Mouse (Mus musculus): Measurements from ENCODE around the gene Got2. TPM values are rescaled to one million over a fixed set of nuclear protein-coding genes. Genes with fewer than 3 reads are reported as not detected.

Got2 gene
- polyA plus RNA-seq, 1 experiment from 2014 or later: 84.6 TPM

DNA sequence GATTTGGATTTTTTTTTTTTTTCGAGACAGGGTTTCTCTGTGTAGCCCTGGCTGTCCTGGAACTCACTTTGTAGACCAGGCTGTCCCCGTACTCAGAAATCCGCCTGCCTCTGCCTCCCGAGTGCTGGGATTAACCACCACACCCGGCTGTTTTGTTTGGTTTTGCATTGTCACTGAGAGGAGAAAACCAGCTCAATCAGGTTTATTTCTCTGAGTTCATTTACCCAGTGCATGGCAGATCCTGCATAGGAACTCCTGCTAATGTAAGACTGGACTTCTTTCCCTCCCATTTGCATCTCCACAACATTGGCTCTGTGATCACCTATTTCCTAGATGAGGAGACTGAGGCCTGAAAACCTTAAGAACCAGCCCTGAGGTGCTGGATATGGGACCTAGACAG lies 66.3 kb downstream of the Got2 start:
- ATAC-seq (ENCODE audit: low FRiP score, low TSS enrichment): no peak
- Histone ChIP-seq H3K27ac (replicated peaks; ENCODE audit: low read depth, low read length) (no peak overlapping the region), H3K4me2 (ENCODE audit: low read length) (no peak overlapping the region), H3K9me3 (ENCODE audit: control insufficient read depth, low read length) (no peaks in the 10 kb centered on the region), H3K27me3 (ENCODE audit: control insufficient read depth, insufficient read depth, low read length) (no peaks in the 10 kb centered on the region), H3K4me3 (replicated peaks; ENCODE audit: low read depth, low read length) (no peak overlapping the region), H3K9ac (replicated peaks; ENCODE audit: low read length) (no peak overlapping the region), H3K4me1 (ENCODE audit: control insufficient read depth, insufficient read depth, low read length) (no peaks in the 10 kb centered on the region), H3K36me3 (ENCODE audit: control insufficient read depth, insufficient read depth, low read length) (no peaks in the 10 kb centered on the region)
- WGBS: 84% methylated on average over 5 of the region's 5 CpGs
- DNase-seq: no peak

DNA sequence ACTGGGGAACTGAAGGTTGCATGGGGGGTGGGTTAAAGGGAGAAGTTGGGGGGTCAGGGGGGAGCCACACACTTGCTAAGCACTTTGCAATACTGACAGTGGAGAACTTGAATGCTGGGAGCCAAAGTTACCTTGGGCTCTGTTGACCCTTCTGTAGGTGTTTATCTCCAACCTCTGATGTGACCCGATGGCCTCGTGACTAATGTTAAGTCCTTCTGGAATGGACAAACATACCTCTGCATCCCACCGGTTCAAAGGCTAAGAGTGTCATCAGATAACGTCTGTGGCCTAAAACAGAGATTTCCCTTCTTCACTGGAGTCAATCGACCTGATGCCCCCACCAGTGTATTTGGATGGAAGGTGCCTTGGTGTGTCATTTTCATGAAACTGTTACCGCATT lies 67.1 kb downstream of the Got2 start:
- no peaks in the 10 kb centered on the region for H3K9me3 ChIP-seq (ENCODE audit: control insufficient read depth, low read length)
- H3K9ac ChIP-seq (replicated peaks; ENCODE audit: low read length): no peak overlapping the region
- H3K4me2 ChIP-seq (ENCODE audit: low read length): no peak overlapping the region
- no peaks in the 10 kb centered on the region for H3K4me1 ChIP-seq (ENCODE audit: control insufficient read depth, insufficient read depth, low read length)
- no peaks in the 10 kb centered on the region for H3K36me3 ChIP-seq (ENCODE audit: control insufficient read depth, insufficient read depth, low read length)
- H3K4me3 ChIP-seq (replicated peaks; ENCODE audit: low read depth, low read length): no peak overlapping the region
- no peak overlapping the region for H3K27ac ChIP-seq (replicated peaks; ENCODE audit: low read depth, low read length)
- ATAC-seq (ENCODE audit: low FRiP score, low TSS enrichment) (no peak), DNase-seq (no peak)
- no peaks in the 10 kb centered on the region for H3K27me3 ChIP-seq (ENCODE audit: control insufficient read depth, insufficient read depth, low read length)
- WGBS: 89% methylated on average over 6 of the region's 6 CpGs

DNA sequence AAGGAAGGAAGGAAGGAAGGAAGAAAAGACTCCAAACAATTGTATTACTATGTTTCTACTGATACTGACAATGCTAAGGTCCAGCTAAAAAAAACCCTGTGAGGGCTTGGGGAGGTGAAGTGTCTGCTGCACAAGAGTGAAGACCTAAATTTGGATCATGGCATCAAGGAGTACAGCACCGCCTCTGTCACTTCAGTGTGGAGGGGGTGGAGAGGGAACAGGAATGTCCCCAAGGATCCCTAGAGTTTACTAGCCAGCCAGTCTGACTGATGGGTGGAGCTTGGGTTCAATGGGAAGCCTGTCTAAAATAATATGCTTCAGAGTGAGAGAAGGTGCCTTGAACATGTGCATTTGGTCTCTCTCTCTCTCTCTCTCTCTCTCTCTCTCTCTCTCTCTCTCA lies 70.1 kb downstream of the Got2 start:
- Histone ChIP-seq H3K4me3 (replicated peaks; ENCODE audit: low read depth, low read length) (no peak overlapping the region), H3K9me3 (ENCODE audit: control insufficient read depth, low read length) (no peaks in the 10 kb centered on the region), H3K27me3 (ENCODE audit: control insufficient read depth, insufficient read depth, low read length) (no peaks in the 10 kb centered on the region), H3K9ac (replicated peaks; ENCODE audit: low read length) (no peak overlapping the region), H3K4me1 (ENCODE audit: control insufficient read depth, insufficient read depth, low read length) (no peaks in the 10 kb centered on the region), H3K4me2 (ENCODE audit: low read length) (no peak overlapping the region), H3K27ac (replicated peaks; ENCODE audit: low read depth, low read length) (no peak overlapping the region), H3K36me3 (ENCODE audit: control insufficient read depth, insufficient read depth, low read length) (no peaks in the 10 kb centered on the region)
- ATAC-seq (ENCODE audit: low FRiP score, low TSS enrichment) (no peak), DNase-seq (no peak)
- WGBS: 36% methylated on average over 1 of the region's 1 CpGs

DNA sequence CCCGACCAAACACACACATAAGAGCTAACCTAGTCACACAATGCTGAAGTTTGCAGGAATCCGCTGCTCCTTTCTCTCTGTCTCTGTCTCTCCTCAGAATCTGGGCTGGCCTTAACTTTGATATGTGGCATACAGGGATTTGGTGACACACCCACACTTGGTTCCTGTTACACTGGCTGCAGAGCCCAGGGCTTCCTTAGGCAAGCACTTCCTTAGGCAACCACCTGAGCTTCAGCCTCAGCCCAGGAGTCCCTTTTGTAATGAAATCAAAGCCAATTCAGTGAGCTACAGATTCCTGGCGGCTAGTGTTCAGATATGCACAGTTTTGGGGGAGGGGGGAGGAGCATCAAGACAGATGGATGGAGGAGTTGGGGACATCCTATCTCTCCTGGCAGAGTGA lies 70.8 kb downstream of the Got2 start:
- 61% methylated on average over 3 of the region's 3 CpGs for WGBS

DNA sequence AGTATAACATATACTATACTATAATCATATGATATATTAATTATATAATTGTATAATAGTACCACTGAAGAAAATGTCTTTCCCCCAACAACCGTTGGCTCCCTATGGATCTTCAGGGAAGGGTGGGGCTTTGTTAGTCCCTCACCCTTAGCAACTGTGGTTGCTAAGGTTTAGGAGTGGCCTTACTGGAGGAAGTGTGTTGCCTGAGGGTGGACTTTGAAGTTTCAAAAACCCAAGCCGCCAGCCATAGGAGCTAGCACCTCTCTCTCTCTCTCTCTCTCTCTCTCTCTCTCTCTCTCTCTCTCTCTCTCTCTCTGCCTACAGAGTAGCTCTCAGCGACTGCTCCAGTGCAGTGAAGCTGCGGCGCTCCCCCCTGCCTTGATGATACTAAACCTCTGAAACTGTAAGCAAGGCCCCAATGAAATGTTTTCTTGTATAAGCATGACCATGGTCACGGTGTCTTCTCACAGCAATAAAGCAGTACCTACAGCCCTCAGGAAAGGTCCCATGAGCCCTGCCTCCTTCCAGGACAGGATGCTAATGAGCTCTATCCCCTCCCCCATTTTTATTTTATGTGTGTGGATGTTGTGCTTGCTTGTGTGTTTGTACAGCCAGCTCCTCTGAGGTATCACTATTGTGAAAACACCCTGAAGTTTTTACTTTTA lies 72.2 kb downstream of the Got2 start:
- H3K27me3 ChIP-seq (ENCODE audit: control insufficient read depth, insufficient read depth, low read length): no peaks in the 10 kb centered on the region
- ATAC-seq (ENCODE audit: low FRiP score, low TSS enrichment) (no peak), DNase-seq (peak; percentile 21)
- no peak overlapping the region for H3K9ac ChIP-seq (replicated peaks; ENCODE audit: low read length)
- 49% methylated on average over 6 of the region's 6 CpGs for WGBS
- no peak overlapping the region for H3K4me2 ChIP-seq (ENCODE audit: low read length)
- H3K4me1 ChIP-seq (ENCODE audit: control insufficient read depth, insufficient read depth, low read length): no peaks in the 10 kb centered on the region
- no peak overlapping the region for H3K27ac ChIP-seq (replicated peaks; ENCODE audit: low read depth, low read length)
- no peak overlapping the region for H3K4me3 ChIP-seq (replicated peaks; ENCODE audit: low read depth, low read length)
- no peaks in the 10 kb centered on the region for H3K9me3 ChIP-seq (ENCODE audit: control insufficient read depth, low read length)
- no peaks in the 10 kb centered on the region for H3K36me3 ChIP-seq (ENCODE audit: control insufficient read depth, insufficient read depth, low read length)

More for the DNA sequence above, 70.8 kb downstream of the Got2 start:
- H3K4me1 ChIP-seq (ENCODE audit: control insufficient read depth, insufficient read depth, low read length): no peaks in the 10 kb centered on the region
- H3K4me3 ChIP-seq (replicated peaks; ENCODE audit: low read depth, low read length): no peak overlapping the region
- H3K27ac ChIP-seq (replicated peaks; ENCODE audit: low read depth, low read length): no peak overlapping the region
- no peaks in the 10 kb centered on the region for H3K9me3 ChIP-seq (ENCODE audit: control insufficient read depth, low read length)
- no peak overlapping the region for H3K9ac ChIP-seq (replicated peaks; ENCODE audit: low read length)
- no peaks in the 10 kb centered on the region for H3K36me3 ChIP-seq (ENCODE audit: control insufficient read depth, insufficient read depth, low read length)
- no peak for DNase-seq
- no peaks in the 10 kb centered on the region for H3K27me3 ChIP-seq (ENCODE audit: control insufficient read depth, insufficient read depth, low read length)
- H3K4me2 ChIP-seq (ENCODE audit: low read length): no peak overlapping the region
- ATAC-seq (ENCODE audit: low FRiP score, low TSS enrichment): no peak

Other genes with a start within 250 kb of the Got2 start
- gene Ndrg4, start 211.6 kb downstream of the Got2 start, polyA plus RNA-seq (2014; fragmentation: Nextera tagmentation; extraction: Ambion mirVana): 276 and 287 TPM in 2 replicates
- gene Setd6, start 172.7 kb downstream of the Got2 start, polyA plus RNA-seq (2014; fragmentation: Nextera tagmentation; extraction: Ambion mirVana): 28.3 and 32.8 TPM in 2 replicates
- gene Cnot1, start 81.1 kb downstream of the Got2 start, polyA plus RNA-seq (2014; fragmentation: Nextera tagmentation; extraction: Ambion mirVana): 50.8 and 76.9 TPM in 2 replicates
- 225 and 233 TPM in 2 replicates for gene Sap18b, start 63.2 kb downstream of the Got2 start, polyA plus RNA-seq (2014; fragmentation: Nextera tagmentation; extraction: Ambion mirVana)
- 27.0 and 27.5 TPM in 2 replicates for gene Slc38a7, start 35.0 kb downstream of the Got2 start, polyA plus RNA-seq (2014; fragmentation: Nextera tagmentation; extraction: Ambion mirVana)

Data from midbrain, embryonic 14.5 days (tissue).